Mouse (Mus musculus): ENCODE measurements around the gene Pfdn6.

The Pfdn6 gene

GRCm38 (mm10) chr17:33940206-33940805, at the start of gene Pfdn6, which contains the start of gene Wdr46:
Pfdn6 (minus strand) TSS chr17:33940343.
Wdr46 (plus strand) TSS chr17:33940660.
- DNase-seq, result peak; percentile 91 to 93

DNA sequence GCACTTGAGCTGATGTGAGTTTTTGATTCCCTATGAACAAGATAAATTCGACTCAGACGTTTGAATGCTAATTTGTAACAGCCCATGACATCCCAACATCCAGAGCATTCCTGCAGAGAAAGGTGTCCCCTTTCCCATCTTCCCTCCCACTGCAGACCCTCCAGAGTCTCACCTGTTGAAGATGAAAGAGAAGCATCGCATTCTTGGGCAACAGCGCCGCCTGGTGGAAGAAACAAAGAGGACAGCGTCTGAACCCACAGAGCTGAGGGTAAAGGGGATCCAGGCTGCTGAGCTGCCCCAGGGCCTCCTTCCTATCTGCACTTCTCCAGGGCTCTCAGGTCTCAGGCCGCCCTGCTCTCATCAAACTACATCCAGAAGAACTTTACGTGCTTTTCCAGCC, 42.0 kb upstream of the Pfdn6 start:
- DNase-seq, result peak; percentile 80 to 87

DNA sequence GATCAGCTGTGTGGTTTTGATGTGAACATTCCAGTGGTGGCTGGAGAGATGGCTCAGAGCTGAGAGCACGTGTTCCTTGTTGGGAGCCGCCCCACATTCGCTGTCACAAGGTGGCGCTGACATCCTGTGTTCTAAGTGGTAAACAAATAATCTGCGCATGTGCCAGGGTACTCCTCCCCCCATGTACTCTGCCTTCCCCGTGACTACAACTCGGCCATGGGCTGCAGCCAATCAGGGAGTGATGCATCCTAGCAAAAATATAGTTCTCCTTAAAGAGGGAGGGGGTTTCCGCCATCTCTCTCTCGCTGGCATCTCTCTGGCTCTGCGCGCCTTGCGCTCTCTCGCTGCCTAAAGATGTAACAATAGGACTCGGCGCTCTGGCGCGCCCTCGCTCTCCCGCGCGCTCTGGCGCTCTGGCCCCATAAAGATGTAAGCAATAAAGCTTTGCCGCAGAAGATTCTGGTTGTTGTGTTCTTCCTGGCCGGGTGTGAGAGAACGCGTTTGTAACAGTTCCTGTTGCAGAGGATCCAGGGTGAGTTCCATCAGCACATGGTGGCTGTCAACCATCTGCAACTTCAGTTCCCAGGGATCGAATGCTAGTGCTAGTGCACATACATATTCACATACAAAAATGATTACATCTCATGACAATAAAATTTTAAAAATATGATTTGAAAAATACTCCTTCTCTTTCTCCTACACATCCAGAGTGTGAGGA, 41.2 kb upstream of the Pfdn6 start:
- DNase-seq, result peak; percentile 91 to 94

DNA sequence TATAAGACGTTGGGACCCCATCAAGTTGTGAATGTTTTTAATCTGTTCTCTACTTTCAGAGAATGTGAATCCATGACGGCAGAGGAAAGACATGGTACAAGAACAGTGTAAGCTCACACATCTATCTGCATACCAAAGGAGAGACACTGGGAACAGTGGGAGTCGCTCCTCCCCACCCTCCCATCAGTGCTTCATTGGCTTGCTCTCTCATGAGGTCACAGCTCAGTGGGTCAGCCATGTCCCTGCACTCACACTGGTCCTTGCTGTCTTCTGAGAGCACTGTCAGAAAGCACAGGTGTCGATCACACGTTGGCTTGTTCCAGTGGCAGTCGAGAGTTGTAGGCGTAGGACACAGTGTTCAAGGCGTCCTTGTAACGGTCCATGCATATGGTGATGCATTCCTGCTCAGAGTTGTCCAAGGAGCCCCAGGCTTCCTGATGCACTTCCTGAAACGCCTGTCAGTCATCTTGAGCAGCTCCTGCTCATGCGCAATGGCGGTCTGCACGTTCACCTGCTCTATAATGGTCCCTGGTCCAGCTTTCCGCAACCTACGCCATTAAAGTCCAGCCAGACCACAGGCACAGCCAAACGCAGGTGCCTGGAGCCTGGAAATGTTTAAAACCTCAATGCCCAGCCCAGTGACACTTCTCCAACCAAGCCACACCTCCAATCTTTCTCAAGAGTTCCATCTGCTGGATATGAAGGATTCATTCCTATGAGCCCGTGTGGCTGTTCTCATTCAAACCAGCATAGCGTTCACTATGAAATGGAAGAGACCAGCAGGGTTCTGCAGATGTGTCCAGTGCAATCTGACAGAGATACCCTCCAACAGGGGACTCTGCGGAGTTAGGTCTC, 40.3 kb upstream of the Pfdn6 start:
- no peak for DNase-seq

- no peak for DNase-seq
Measured at GRCm38 (mm10) chr17:33979512-33980050, 39.4 kb upstream of the Pfdn6 start.

DNA sequence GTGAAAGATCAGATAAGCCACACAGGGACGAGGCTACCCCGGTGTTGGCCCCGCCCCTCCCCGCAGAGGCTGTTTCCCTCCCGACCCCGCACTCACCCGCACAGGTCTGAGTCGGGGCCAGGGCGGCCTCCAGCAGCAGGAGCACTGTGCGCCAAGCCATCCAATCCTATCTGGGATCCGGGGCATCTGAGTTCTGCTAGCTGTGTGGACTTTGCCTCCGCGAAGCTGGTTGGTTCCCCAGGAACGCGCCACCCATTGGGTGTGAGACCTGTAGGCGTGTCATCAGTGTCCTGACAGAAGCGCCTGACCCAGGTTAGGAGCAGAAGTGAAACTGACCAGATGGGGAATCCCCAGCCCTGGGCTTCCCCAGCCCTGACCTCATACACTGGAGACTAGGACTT, 38.5 kb upstream of the Pfdn6 start:
- DNase-seq, result peak; percentile 48 to 62

DNA sequence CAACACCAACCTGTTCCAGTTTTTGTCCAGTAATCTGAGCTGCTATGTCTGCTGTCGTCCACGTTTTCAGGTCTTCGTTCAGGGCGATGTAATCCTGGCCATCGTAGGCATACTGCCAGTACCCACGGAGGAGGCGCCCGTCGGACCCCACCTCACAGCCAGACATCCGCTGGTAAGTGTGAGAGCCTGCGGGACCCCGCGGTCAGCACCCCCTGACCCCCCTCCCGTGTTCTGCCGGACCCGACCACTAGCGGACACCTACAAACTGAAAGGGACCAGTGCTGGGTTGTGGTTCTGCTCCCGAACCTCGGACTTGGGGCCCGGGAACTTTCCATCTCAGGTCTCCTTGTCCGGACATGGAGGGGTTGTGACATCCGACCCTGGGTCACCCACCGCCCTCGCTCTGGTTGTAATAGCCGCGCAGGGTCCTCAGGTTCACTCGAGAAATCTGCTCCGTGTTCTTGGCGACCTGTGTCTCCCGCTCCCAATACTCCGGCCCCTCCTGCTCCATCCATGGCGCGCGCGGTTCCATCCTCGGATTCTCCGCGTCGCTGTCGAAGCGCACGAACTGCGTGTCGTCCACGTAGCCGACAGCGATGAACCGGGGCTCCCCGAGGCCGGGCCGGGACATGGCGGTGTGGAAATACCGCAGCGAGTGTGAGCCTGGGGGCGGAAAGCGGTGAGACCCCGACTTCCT, 37.9 kb upstream of the Pfdn6 start:
- DNase-seq, result no peak

DNA sequence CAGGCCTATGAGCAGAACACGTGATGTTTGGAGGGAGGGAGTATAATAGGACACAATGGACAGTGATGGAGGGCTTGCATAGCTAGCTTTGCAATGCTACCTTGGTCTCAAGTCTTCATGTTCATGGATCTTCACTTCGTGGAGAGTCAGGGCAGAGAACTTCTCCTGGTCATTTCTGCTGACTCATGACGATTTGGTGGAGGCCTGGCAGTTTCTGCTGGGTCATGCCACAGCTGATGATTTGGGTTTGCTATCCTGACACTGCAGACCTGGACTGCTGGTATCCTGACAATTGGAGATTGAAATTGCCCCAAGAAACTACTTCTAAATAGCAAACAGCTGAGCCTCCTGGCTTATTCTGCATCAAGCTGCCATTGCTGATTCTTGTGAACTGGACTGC, 33.4 kb upstream of the Pfdn6 start:
- no peak for DNase-seq

DNA sequence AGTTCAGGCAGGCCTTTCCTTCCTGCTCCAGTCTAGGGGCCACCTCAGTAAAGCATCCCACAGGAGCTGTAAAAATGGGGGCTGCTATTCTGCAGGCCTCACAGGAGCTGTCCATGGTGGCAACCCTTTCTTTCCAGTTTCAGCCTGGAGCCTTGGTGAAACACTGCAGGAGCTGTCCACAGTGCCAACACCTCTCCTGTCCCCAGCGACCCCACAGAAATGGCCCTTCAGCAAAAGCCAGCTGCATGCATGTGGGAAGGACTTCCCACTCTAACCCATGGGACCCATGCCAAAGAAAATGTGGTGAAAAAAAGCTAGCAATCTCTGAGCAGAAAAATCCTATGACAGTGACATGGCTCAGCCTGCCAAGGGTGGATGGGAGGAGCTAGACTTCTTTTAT, 32.5 kb upstream of the Pfdn6 start:
- DNase-seq, result no peak

DNA sequence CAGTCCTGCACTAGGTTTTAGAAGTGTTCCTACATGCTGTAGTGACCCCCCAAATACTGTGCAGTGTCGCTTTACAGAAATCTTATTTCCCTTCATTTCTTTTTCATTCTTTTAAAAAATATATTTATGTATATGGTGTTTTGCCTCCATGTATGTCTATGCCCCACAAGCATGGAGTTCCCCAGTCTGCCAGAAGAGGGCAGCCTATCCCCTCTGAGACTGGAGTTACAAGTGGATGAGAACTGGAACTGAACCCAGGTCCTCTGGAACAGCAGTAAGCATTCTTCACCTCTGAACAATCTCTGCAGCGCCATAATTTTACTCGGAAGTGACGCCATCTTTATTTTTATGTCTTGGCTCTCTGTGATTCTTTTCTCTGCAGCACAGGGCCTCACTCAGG, 29.3 kb upstream of the Pfdn6 start:
- peak in 1 of 2 experiments; percentile 29 for DNase-seq

DNA sequence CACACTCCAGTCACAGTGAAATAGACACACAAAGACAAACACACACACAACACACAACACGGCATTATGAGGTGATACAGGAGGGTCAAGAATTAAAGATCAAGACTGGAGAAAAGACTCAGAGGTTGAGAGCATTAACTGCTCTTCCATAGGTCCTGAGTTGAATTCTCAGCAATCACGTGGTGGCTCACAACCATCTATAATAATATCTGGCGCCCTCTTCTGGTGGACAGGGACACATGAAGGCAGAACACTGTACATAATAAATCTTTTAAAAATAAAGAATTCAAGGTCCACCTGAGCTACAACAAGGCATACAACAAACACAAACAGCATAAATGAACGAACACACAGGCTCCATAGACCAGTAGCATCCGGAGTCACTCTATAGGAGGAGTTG, 28.8 kb upstream of the Pfdn6 start:
- peak; percentile 62 to 85 for DNase-seq

- peak; percentile 87 to 89 for DNase-seq
Measured at GRCm38 (mm10) chr17:33968489-33968888, 28.3 kb upstream of the Pfdn6 start.

GRCm38 (mm10) chr17:33965846-33966550, 25.9 kb upstream of the Pfdn6 start:
- no peak for DNase-seq

GRCm38 (mm10) chr17:33965082-33965845, 25.1 kb upstream of the Pfdn6 start:
- DNase-seq, result no peak

- DNase-seq, result no peak
Measured at GRCm38 (mm10) chr17:33962876-33963275, 22.7 kb upstream of the Pfdn6 start.

GRCm38 (mm10) chr17:33959948-33960347, 19.8 kb upstream of the Pfdn6 start:
- no peak for DNase-seq

DNA sequence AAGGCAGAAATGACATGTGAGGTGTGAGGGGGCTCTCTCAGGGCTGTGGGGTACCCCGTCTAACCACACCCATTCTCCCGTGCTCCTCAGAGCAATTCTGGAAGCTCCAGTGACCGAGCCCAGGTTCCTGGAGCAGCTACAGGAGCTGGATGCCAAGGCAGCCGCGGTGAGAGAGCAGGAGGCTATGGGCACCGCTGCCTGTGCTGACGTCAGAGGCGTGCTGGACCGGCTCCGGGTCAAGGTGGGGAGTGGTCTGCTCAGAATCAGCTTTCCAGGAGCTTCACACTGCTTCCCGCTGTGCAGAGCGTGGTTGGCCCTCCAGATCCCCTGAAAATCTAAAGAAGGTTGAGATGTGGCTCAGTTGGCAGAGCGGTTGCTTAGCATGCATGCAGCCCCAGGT, 19.0 kb upstream of the Pfdn6 start:
- DNase-seq, result no peak

DNA sequence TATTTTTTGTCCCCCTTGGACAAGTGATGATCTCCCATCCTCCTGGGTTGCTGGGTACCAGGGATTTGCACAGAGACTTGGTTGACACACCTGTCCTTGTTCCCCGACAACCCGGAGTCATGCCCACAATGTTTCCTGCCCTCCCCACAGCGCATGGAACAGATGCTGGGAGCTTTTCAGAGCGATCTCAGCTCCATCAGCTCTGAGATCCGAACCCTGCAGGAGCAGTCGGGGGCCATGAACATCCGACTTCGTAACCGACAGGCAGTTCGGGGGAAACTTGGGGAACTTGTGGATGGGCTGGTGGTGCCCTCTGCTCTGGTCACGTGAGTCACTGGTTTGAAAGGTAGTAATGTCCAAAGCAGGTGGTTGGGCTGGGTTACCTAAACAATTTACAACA, 18.3 kb upstream of the Pfdn6 start:
- no peak for DNase-seq

DNA sequence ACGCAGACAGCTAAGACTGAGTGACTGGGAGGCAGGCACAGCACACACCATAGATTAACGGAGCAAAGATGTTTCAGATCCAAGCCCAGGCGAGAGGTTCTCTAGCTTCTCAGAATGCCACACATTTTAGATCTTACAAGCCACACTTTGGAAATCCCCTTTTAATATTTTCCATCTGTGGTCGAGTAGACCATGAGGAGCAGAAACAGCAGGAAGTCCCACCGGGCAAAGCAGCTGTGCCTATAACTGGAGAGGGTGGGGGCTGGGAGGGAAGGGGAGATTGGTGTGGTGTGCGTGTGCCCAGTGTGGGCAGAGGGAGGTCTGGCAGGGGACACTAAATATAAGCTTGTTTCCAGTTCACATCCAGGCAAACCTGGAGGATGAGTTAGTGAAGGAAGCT, 17.4 kb upstream of the Pfdn6 start:
- no peak for DNase-seq

DNA sequence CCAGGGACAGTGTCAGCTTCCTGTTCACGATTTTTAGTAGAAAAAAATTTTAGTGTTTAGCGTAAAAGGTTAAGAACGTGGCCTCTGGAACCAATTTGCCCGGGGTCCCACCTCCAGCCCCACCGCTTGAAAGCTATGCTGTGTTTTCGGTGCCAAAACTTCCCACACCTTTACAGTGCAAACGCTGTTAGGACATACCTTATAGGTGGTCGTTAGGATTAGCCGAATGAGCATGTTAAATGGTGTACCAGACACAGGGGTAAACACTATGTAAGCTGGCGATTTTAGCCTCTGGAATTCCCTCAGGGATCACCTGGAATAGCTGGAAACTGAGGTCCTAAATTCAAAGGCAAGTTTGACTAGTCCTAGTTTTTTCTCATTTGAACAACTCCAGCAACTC, 16.2 kb upstream of the Pfdn6 start:
- no peak for DNase-seq

DNA sequence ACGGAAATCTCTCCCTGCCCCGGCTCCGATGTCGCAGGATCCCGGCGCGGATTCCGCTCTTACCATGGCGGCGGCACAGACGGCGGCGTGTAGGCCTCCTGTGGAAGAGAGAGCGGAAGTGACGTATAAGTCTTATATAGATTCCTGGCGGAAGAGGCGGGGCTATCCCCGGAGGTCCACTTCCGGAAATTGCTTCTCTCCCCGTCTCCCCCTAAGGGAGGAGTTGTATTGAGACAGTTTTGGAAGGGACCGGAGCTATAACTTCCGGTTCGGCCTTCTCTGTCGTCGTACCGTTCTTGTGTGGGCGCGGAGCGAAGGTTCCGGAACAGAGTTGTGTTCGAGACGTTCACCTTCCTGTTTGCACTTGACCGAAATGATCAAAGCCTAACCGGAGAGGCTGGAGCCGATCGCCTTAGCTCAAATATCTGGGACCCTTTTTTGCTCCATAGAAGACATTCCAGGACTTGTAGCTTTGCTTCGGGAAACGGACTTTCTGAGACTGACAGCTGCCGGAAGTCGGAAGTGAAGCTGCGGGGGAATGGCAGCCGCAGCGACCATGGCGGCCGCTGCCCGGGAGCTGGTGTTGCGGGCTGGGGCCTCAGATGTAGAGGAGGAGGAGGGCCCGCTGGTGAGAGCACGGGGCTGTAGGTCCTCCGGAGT, 15.5 kb upstream of the Pfdn6 start, which contains the start of the genes Vps52 and Rps18:
TSS of gene Vps52 (plus strand) at position 258 of the 660 bp plus-strand sequence.
TSS of gene Rps18 (minus strand) at position 447 of the 660 bp plus-strand sequence.
- peak; percentile 97 to 99 for DNase-seq
